Mouse (Mus musculus) left cerebral cortex, postnatal 10 days (tissue): Measurements from ENCODE around the gene Prkrip1. TPM values are rescaled to one million over a fixed set of nuclear protein-coding genes. Genes with fewer than 3 reads are reported as not detected.
"Not testable (repeated sequence)": the region's sequence is repeated elsewhere in the genome, so short reads cannot be mapped to it uniquely, and the experiment has no call there.

ENCODE experiments used
- DNase-seq, 2 experiments: peaks; one replicate each; pipeline ENCODE4 v3.0.0; 2021 to 2022; ENCODE audit warnings: low spot score in 2 of 2, mixed read lengths in 1 of 2; ENCODE audit errors: extremely low spot score in 1 of 2
- intact Hi-C: fragments of 180-260 bp; cut with DNase I; formaldehyde crosslinking; loops from one replicate; pipeline ENCODE4 v1.15.1; 2025
- total RNA-seq, 2 experiments: library from RNA; stranded (reverse); gene quantifications; 2 replicates each; pipeline ENCODE4 v1.2.3; 2021

Prkrip1 gene
- total RNA-seq, 2 experiments from 2014 or later, result 41.2 to 42.4 TPM

GRCm38 (mm10) chr5:136169626-136170511 lies 28.9 kb downstream of the Prkrip1 start:
- intact Hi-C loops, result loop anchor here (1.0 kb wide), 1 partner anchor 34 kb away; the partner anchor contains the start of genes Alkbh4 and Lrwd1
- DNase-seq, result peak in 1 of 2 experiments; percentile 59

- intact Hi-C loops, result no loop called here
- no peak for DNase-seq
Observed at GRCm38 (mm10) chr5:136168071-136168470, 30.7 kb downstream of the Prkrip1 start.

- intact Hi-C loops, result no loop called here
Observed at GRCm38 (mm10) chr5:136167296-136167695, 31.5 kb downstream of the Prkrip1 start.

GRCm38 (mm10) chr5:136165246-136165645 lies 33.5 kb downstream of the Prkrip1 start:
- no peak for DNase-seq
- intact Hi-C loops, result no loop called here

More at GRCm38 (mm10) chr5:136167296-136167695, 31.5 kb downstream of the Prkrip1 start:
- DNase-seq, result no peak

- intact Hi-C loops, result no loop called here
- DNase-seq, result no peak
Observed at GRCm38 (mm10) chr5:136163807-136164474, 34.8 kb downstream of the Prkrip1 start.

- DNase-seq, intact Hi-C loops: not testable (repeated sequence)
Observed at GRCm38 (mm10) chr5:136160084-136160483, 38.7 kb downstream of the Prkrip1 start.

- intact Hi-C loops, result no loop called here
- no peak for DNase-seq
Observed at GRCm38 (mm10) chr5:136155399-136155798, 43.4 kb downstream of the Prkrip1 start.

GRCm38 (mm10) chr5:136152365-136152764 lies 46.4 kb downstream of the Prkrip1 start:
- intact Hi-C loops, result no loop called here
- DNase-seq, result no peak

GRCm38 (mm10) chr5:136149134-136149576 lies 49.6 kb downstream of the Prkrip1 start:
- intact Hi-C loops, DNase-seq: not testable (repeated sequence)

- intact Hi-C loops, result no loop called here
- DNase-seq, result no peak
Observed at GRCm38 (mm10) chr5:136147704-136148103, 51.1 kb downstream of the Prkrip1 start.

- DNase-seq, result no peak
Observed at GRCm38 (mm10) chr5:136146936-136147335, 51.8 kb downstream of the Prkrip1 start.

GRCm38 (mm10) chr5:136144606-136145430 lies 53.9 kb downstream of the Prkrip1 start:
- intact Hi-C loops, result no loop called here
- no peak for DNase-seq

More at GRCm38 (mm10) chr5:136146936-136147335, 51.8 kb downstream of the Prkrip1 start:
- intact Hi-C loops, result no loop called here

GRCm38 (mm10) chr5:136143161-136143755 lies 55.5 kb downstream of the Prkrip1 start:
- intact Hi-C loops, result no loop called here
- no peak for DNase-seq

GRCm38 (mm10) chr5:136142746-136143145 lies 56.0 kb downstream of the Prkrip1 start:
- DNase-seq, result no peak
- intact Hi-C loops, result no loop called here

GRCm38 (mm10) chr5:136140057-136140482 lies 58.7 kb downstream of the Prkrip1 start:
- intact Hi-C loops, result no loop called here

GRCm38 (mm10) chr5:136139393-136139792 lies 59.4 kb downstream of the Prkrip1 start:
- intact Hi-C loops, result no loop called here
- DNase-seq, result no peak

More at GRCm38 (mm10) chr5:136140057-136140482, 58.7 kb downstream of the Prkrip1 start:
- peak; percentile 42 to 57 for DNase-seq

- intact Hi-C loops, result no loop called here
Observed at GRCm38 (mm10) chr5:136137658-136138274, 61.0 kb downstream of the Prkrip1 start.

More at GRCm38 (mm10) chr5:136137658-136138274, 61.0 kb downstream of the Prkrip1 start:
- DNase-seq, result peak in 1 of 2 experiments; percentile 69
